Mouse (Mus musculus) midbrain, embryonic 16.5 days (tissue): ENCODE measurements around the gene Adgrg1. TPM values are rescaled to one million over a fixed set of nuclear protein-coding genes. Genes with fewer than 3 reads are reported as not detected.

Experiments
- ATAC-seq: fragments of 200-750 bp; cut with Nextera tagmentation; 2 replicates; pipeline ENCODE4 v1.8.0; 2017; ENCODE audit warnings: moderate TSS enrichment
- H3K27ac ChIP-seq: fragments of 300-500 bp; sonication (generic); 2 replicates; pipeline ENCODE4 v1.5.1; 2014; ENCODE audit warnings: mild to moderate bottlenecking, low read length, mixed read lengths
- H3K27me3 ChIP-seq: fragments of 300-500 bp; sonication (generic); 2 replicates; pipeline ENCODE4 v1.6.1; 2014; ENCODE audit warnings: low read depth, low read length, mixed read lengths; ENCODE audit not compliant: control insufficient read depth, insufficient read depth
- H3K36me3 ChIP-seq: fragments of 300-500 bp; sonication (generic); 2 replicates; pipeline ENCODE4 v1.6.1; 2014; ENCODE audit warnings: mild to moderate bottlenecking, low read length, moderate library complexity, mixed read lengths; ENCODE audit not compliant: control insufficient read depth, insufficient read depth
- H3K4me1 ChIP-seq: fragments of 300-500 bp; sonication (generic); 2 replicates; pipeline ENCODE4 v1.6.1; 2014; ENCODE audit warnings: mild to moderate bottlenecking, low read length, mixed read lengths; ENCODE audit not compliant: control insufficient read depth, insufficient read depth
- H3K4me2 ChIP-seq: fragments of 300-500 bp; sonication (generic); 2 replicates; pipeline ENCODE4 v1.6.1; 2014; ENCODE audit warnings: mild to moderate bottlenecking, low read length, mixed read lengths
- H3K4me3 ChIP-seq: fragments of 300-500 bp; sonication (generic); 2 replicates; pipeline ENCODE4 v1.5.1; 2014; ENCODE audit warnings: low read depth, mild to moderate bottlenecking, low read length, moderate library complexity, mixed read lengths
- H3K9ac ChIP-seq: fragments of 300-500 bp; sonication (generic); 2 replicates; pipeline ENCODE4 v1.6.1; 2014; ENCODE audit warnings: low read depth, low read length, mixed read lengths
- H3K9me3 ChIP-seq: fragments of 300-500 bp; sonication (generic); replicated peaks from 2 replicates; pipeline ENCODE4 v1.6.1; 2014; ENCODE audit warnings: mild to moderate bottlenecking, low read length, mixed read lengths; ENCODE audit not compliant: control insufficient read depth, poor library complexity, severe bottlenecking
- WGBS: fragments of 180-500 bp; shearing (Covaris S2); extraction: QIAGEN DNeasy Blood & Tissue Kit; methylation state at CpG from one replicate; pipeline ENCODE4 v1.1.7; 2014; 5-methylcytosine and 5-hydroxymethylcytosine counted together
- polyA plus RNA-seq: library from polyadenylated mRNA; unstranded; fragments of >200 nt; fragmentation: Nextera tagmentation; extraction: Ambion mirVana; gene quantifications from 2 replicates; pipeline ENCODE4 v1.2.1, GENCODE M21; 2015

The Adgrg1 gene
- polyA plus RNA-seq, 1 experiment from 2014 or later = 153 TPM

GRCm38 (mm10) chr8:94967071-94967470 is 7.5 kb upstream of the Adgrg1 start:
- 87% methylated on average over 4 of the region's 4 CpGs for WGBS
- H3K4me3 ChIP-seq = no peak overlapping the region

GRCm38 (mm10) chr8:94967554-94967953 is 7.0 kb upstream of the Adgrg1 start:
- WGBS = 72% methylated on average over 3 of the region's 3 CpGs
- Histone ChIP-seq H3K4me2 (no peak overlapping the region), H3K9ac (no peak overlapping the region), H3K36me3 (no peaks in the 10 kb centered on the region), H3K27me3 (no peaks in the 10 kb centered on the region), H3K27ac (no peak overlapping the region), H3K4me1 (no peaks in the 10 kb centered on the region), H3K9me3 (no peaks in the 10 kb centered on the region), H3K4me3 (no peak overlapping the region)
- ATAC-seq = no peak

More at GRCm38 (mm10) chr8:94967071-94967470, 7.5 kb upstream of the Adgrg1 start:
- Histone ChIP-seq H3K4me2 (no peak overlapping the region), H3K4me1 (no peaks in the 10 kb centered on the region), H3K9me3 (no peaks in the 10 kb centered on the region), H3K9ac (no peak overlapping the region), H3K27ac (no peak overlapping the region), H3K36me3 (no peaks in the 10 kb centered on the region), H3K27me3 (no peaks in the 10 kb centered on the region)
- ATAC-seq = no peak

- ATAC-seq = no peak
- no peaks in the 10 kb centered on the region for H3K27me3 ChIP-seq
- WGBS = 95% methylated on average over 9 of the region's 9 CpGs
- H3K4me3 ChIP-seq = no peak overlapping the region
- no peak overlapping the region for H3K4me2 ChIP-seq
- no peaks in the 10 kb centered on the region for H3K36me3 ChIP-seq
- H3K9ac ChIP-seq = no peak overlapping the region
- H3K9me3 ChIP-seq = no peaks in the 10 kb centered on the region
- H3K27ac ChIP-seq = no peak overlapping the region
- H3K4me1 ChIP-seq = peaks cover 15% of the 10 kb centered on the region
These were observed 1.3 kb upstream of the Adgrg1 start for GRCm38 (mm10) chr8:94973270-94973669.

- no peak for ATAC-seq
- Histone ChIP-seq H3K27ac (no peak overlapping the region), H3K4me1 (peaks cover 18% of the 10 kb centered on the region), H3K27me3 (no peaks in the 10 kb centered on the region), H3K4me3 (no peak overlapping the region), H3K9me3 (no peaks in the 10 kb centered on the region), H3K4me2 (no peak overlapping the region), H3K9ac (no peak overlapping the region), H3K36me3 (no peaks in the 10 kb centered on the region)
- 84% methylated on average over 9 of the region's 9 CpGs for WGBS
These were observed 765 bp upstream of the Adgrg1 start for GRCm38 (mm10) chr8:94973786-94974185.

GRCm38 (mm10) chr8:94976651-94977417 is 2.3 kb downstream of the Adgrg1 start:
- H3K27ac ChIP-seq = no peak overlapping the region
- H3K4me3 ChIP-seq = peak overlapping the region; percentile 25
- peak overlapping the region; percentile 47 for H3K4me2 ChIP-seq
- H3K36me3 ChIP-seq = no peaks in the 10 kb centered on the region
- H3K9ac ChIP-seq = peak overlapping the region; percentile 51
- 23% methylated on average over 17 of the region's 17 CpGs for WGBS
- H3K9me3 ChIP-seq = no peaks in the 10 kb centered on the region
- no peaks in the 10 kb centered on the region for H3K27me3 ChIP-seq
- ATAC-seq = no peak
- H3K4me1 ChIP-seq = peaks cover 24% of the 10 kb centered on the region

- H3K9me3 ChIP-seq = no peaks in the 10 kb centered on the region
- H3K36me3 ChIP-seq = no peaks in the 10 kb centered on the region
- H3K4me3 ChIP-seq = peak overlapping the region; percentile 4; the same call in 1 of the 2 replicates
- peak overlapping the region; percentile 11 for H3K9ac ChIP-seq
- H3K27ac ChIP-seq = no peak overlapping the region
- ATAC-seq = peak; percentile 11; the same call in 1 of the 2 replicates
- H3K27me3 ChIP-seq = no peaks in the 10 kb centered on the region
- 25% methylated on average over 9 of the region's 9 CpGs for WGBS
- peak overlapping the region; percentile 47; the same call in 1 of the 2 replicates for H3K4me2 ChIP-seq
- H3K4me1 ChIP-seq = peaks cover 33% of the 10 kb centered on the region
These were observed 3.6 kb downstream of the Adgrg1 start for GRCm38 (mm10) chr8:94978131-94978530.

GRCm38 (mm10) chr8:94978593-94979319 is 4.2 kb downstream of the Adgrg1 start:
- Histone ChIP-seq H3K9ac (peak overlapping the region; percentile 11; the same call in 1 of the 2 replicates), H3K4me3 (no peak overlapping the region), H3K27ac (no peak overlapping the region), H3K27me3 (no peaks in the 10 kb centered on the region), H3K4me1 (peaks cover 39% of the 10 kb centered on the region), H3K4me2 (peak overlapping the region; percentile 47; the same call in 1 of the 2 replicates), H3K36me3 (no peaks in the 10 kb centered on the region), H3K9me3 (no peaks in the 10 kb centered on the region)
- 67% methylated on average over 13 of the region's 13 CpGs for WGBS
- no peak for ATAC-seq

GRCm38 (mm10) chr8:94980176-94980575 is 5.6 kb downstream of the Adgrg1 start:
- no peaks in the 10 kb centered on the region for H3K27me3 ChIP-seq
- H3K4me3 ChIP-seq = no peak overlapping the region
- H3K9ac ChIP-seq = no peak overlapping the region
- H3K27ac ChIP-seq = no peak overlapping the region
- no peaks in the 10 kb centered on the region for H3K9me3 ChIP-seq
- peaks cover 47% of the 10 kb centered on the region for H3K4me1 ChIP-seq
- no peaks in the 10 kb centered on the region for H3K36me3 ChIP-seq
- WGBS = 98% methylated on average over 5 of the region's 5 CpGs
- no peak for ATAC-seq
- H3K4me2 ChIP-seq = no peak overlapping the region

GRCm38 (mm10) chr8:94980976-94981375 is 6.4 kb downstream of the Adgrg1 start:
- no peak overlapping the region for H3K4me2 ChIP-seq
- WGBS = 63% methylated on average over 8 of the region's 8 CpGs
- H3K9me3 ChIP-seq = no peaks in the 10 kb centered on the region
- H3K9ac ChIP-seq = no peak overlapping the region
- H3K36me3 ChIP-seq = no peaks in the 10 kb centered on the region
- H3K4me1 ChIP-seq = peaks cover 47% of the 10 kb centered on the region
- ATAC-seq = no peak
- H3K27me3 ChIP-seq = no peaks in the 10 kb centered on the region
- no peak overlapping the region for H3K4me3 ChIP-seq
- no peak overlapping the region for H3K27ac ChIP-seq
